Mouse (Mus musculus) frontal cortex, adult 2 months (tissue): Measurements from ENCODE around the gene Gp1bb. TPM values are rescaled to one million over a fixed set of nuclear protein-coding genes. Genes with fewer than 3 reads are reported as not detected.

Experiments
- DNase-seq, 2 experiments: peaks; one replicate each; pipeline ENCODE4 v3.0.0; 2022; ENCODE audit warnings: low spot score in 1 of 2; ENCODE audit errors: extremely low spot score in 1 of 2
- polyA plus RNA-seq: library from polyadenylated mRNA; depleted of rRNA; stranded (reverse); fragments of >200 nt; gene quantifications from 2 replicates; pipeline ENCODE4 v1.2.3, GENCODE M21; 2012

Gene Gp1bb
- polyA plus RNA-seq, 1 experiment, result 2.4 TPM

DNA sequence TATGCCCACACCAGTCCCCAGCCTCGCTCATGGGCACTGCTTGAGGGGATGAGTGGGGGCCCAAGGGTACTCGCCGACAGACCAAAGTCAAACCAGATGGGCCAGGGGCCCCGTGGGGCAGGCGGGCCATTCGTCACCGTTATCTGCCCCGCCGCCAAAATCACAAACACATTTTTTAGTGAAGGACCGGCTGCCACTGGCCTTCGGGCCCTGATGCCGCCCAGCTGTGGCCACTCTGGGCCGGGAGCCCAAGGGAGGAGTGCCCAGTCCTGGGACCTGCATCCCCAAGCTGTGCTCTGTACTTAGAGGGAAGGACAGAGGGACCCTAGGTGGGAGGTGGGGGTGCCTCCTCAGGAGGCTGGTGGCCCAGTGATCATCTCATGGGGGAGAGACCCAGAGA lies 10.5 kb downstream of the Gp1bb start:
- no peak for DNase-seq

- DNase-seq, result no peak
These were observed 13.1 kb downstream of the Gp1bb start for GRCm38 (mm10) chr16:18609099-18609498.

- no peak for DNase-seq
These were observed 14.0 kb downstream of the Gp1bb start for GRCm38 (mm10) chr16:18608226-18608625.

- DNase-seq, result no peak
These were observed 16.5 kb downstream of the Gp1bb start for GRCm38 (mm10) chr16:18605705-18606104.

DNA sequence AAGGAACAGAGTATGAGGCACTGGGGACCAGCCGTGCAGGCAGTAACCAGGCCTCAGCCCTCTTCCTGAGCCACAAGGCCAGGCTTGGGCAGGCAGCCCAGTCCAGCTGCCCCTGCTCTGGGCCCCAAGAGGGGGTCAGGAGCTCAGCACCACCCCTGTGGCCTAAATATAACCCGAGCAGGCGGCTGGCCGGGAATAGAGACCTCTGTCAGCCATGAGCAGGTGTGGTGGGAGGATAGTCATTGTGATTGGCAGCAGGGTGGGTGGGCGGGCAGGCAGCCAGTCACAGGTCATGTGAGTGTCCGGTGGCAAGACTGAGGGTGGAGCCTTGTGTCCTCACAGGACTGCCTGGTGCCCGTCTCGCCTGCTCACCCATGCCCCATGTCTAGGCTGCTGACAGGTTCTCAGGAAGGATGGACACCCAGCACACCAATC lies 17.9 kb downstream of the Gp1bb start:
- DNase-seq, result no peak

- DNase-seq, result no peak
These were observed 20.8 kb downstream of the Gp1bb start for GRCm38 (mm10) chr16:18601447-18601846.

- DNase-seq, result no peak
These were observed 24.2 kb downstream of the Gp1bb start for GRCm38 (mm10) chr16:18598006-18598405.

GRCm38 (mm10) chr16:18596255-18596654 lies 25.9 kb downstream of the Gp1bb start:
- no peak for DNase-seq

DNA sequence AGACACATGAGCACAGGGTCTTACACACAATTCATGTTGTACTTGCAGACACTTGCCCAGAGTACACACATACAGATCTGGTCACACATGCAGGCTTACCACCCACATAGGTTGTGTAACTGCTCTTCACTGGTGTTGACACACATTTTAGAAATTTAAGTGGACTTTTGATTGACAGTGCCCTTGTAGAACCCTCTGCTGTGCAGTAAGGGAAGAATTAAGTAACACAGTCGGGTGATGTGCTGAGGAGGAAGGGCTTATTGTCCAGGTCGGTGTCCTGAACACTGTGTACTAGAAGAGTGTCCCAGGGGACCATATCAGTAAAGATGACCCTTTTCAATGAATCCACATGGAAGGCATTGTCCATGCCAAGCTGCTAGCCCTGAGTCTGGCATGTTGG lies 28.3 kb downstream of the Gp1bb start:
- DNase-seq, result no peak

DNA sequence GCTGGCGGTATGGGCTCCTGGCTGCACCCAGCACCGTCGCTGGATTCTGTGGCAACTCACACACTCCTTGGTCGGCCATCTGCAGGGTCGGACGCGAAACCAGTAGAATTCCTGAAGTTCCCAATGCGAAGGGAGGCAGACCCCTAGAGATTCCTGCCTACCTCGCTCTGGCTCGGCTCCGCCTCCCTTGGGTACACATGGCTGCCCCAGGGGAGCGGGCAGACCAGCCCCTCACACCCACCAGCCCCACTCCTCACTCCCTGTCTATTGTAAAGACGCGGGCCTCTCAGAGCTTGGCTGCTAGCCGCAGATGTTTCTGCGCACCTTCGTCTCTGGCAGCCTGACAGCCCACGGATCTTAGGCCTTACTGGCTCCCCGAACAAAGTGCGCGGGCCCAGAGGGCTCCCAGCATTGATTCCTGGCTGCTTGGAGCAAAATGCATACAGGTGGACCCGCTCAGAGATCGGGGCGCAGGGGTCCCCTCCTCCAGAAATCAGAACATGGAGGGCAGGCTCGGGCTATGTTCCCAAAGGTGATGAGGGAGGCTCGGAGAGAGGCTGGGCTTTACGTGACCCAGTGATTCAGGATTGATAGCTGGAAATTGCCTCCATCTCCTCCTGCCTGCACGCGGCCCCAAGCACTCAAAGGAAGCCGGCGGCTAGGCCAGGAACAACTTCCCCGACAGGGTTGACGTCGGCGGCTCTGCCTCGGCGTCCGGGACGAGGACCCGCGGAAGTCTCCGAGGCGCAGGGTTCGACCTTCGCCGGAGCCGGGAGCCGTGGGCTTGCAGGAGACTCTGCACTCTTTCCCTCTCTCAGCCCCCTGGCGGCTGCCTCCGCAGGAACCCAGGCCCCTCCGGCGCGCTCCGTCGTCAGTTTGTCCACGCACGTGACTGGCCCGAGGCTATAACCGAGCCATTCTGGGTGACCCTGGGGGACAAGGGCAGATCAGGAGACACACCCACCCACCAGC lies 30.9 kb downstream of the Gp1bb start:
- DNase-seq, result no peak

GRCm38 (mm10) chr16:18589804-18590790 lies 32.1 kb downstream of the Gp1bb start, which contains the start of gene Tbx1:
Gene Tbx1, minus strand, starts transcription at chr16:18590671.
- no peak for DNase-seq

DNA sequence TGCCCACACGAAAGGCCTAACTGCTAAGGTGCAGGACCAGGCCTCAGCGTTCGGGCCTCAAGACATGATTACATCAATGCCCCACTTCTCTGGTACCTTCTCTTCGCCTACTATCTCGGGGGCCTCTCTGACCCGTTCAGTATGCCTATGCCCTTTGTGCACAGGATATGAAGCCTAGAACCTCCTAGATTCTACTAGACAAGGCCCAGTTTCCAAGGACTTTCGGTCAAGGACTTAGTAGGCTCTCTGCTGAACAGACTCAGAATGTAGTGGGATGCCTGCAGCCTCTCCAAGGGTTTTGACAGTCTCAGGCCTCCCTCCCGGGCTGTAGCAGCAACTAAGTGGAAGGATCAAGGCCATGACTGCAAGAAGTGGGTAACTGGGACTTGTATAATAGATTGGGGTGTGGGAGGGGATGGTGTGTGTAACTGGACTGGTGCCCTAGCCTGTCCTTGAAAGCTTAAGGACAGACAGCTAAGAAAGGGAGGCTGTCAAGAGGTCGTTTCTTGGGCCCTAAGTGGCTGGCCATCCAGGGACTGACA lies 33.1 kb downstream of the Gp1bb start:
- DNase-seq, result no peak

GRCm38 (mm10) chr16:18588738-18589055 lies 33.5 kb downstream of the Gp1bb start:
- no peak for DNase-seq

GRCm38 (mm10) chr16:18587847-18588737 lies 34.1 kb downstream of the Gp1bb start:
- no peak for DNase-seq

GRCm38 (mm10) chr16:18586906-18587546 lies 35.2 kb downstream of the Gp1bb start:
- no peak for DNase-seq

DNA sequence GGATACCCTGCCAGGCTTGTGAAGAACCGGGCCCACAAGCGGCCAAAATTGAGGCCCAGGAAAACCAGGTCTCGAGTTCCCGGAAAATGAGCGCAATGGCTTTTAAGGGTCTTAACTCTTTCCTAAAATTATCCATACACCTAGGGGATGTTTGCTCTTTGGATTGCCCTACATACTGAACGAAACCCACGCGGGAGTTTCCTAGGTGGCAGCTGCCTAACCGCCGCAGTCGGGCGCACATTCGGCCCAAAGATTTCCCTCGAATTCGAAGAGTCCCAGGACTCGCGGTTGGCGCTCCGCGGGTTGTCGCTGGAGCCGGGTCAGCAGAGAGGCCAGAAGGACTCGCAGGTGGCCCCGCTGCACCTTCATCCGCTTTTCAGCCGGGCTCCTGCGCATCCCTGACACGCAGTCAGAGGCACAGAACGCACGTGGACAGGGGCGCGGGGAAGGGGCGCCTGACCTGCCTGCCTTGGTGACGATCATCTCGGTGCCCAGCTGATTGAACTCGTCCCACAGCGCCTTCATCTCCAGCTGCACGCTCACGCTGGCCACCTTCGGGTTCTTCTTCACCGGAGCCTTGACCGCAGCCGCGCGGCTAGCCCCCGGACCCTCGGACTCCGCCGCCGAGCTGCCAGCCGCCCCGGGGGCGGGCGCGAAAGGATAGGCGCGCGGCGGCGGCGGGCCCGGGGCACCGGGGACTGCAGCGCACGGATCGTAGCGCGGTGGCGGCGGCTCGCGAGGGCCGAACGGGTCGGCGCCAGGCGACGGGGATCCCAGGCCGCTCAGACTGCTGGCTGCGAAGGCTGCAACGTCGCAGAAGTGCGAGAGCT lies 35.9 kb downstream of the Gp1bb start:
- DNase-seq, result no peak

GRCm38 (mm10) chr16:18585676-18586075 lies 36.5 kb downstream of the Gp1bb start:
- no peak for DNase-seq

GRCm38 (mm10) chr16:18584901-18585510 lies 37.2 kb downstream of the Gp1bb start:
- no peak for DNase-seq
